ENCODE assay signal across 20 mouse cellular contexts in the genomic region with DNA sequence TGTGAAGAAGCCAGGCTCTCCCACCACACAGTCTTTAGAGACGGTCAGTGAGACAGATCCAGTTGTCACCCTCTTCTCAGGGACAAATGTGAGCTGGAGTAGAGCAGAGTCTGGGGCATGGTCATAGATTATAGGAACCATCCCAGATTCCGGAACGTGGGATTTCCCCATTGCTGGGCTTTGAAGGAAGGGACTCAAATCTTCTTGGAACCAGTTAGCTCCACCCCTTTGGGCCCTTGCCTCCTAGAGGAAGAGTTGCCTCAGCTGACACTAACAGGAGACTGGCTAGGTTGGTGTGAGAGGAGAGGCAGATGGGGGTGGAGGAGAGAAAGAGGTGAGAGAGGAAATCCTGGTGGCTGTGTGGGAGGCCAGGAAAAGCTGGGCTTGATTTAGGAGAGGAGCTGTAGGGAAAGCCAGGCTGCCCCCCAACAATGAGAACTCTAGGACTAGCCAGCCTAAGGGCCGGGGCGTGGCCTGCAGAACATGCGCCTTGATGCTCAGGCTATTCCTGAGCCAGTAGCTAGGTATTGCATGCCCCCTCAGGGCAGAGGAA. TPM values are rescaled to one million over a fixed set of nuclear protein-coding genes. Genes with fewer than 3 reads are reported as not detected.
DNase-seq lines count a peak whose midpoint lies in the region; ATAC-seq and TF ChIP-seq lines count a peak whose summit lies in the region.
"Had no signal": no experiment of that assay in that cellular context is flagged by ENCODE, and none has a peak within 500 bp of the region (broad histone marks: within the 10 kb centered on the region; RNA-seq: fewer than 3 reads in every experiment).

No protein-coding gene starts in this region.

- peak; percentile 36 to 38 for DNase-seq in frontal cortex, postnatal 36 days (ENCODE audit: low spot score in 2 of 2)
- no peak for DNase-seq in frontal cortex, postnatal 10 days (ENCODE audit: low spot score in 2 of 2)
- peak; percentile 23 for DNase-seq in lung, embryonic 14.5 days
- DNase-seq in lung, postnatal 4 days: no peak
- peak; percentile 21 to 36 for DNase-seq in right cerebral cortex, postnatal 36 days (ENCODE audit: low spot score in 2 of 2)
- no peak for DNase-seq in right cerebral cortex, postnatal 4 days
- DNase-seq in liver, postnatal 0 days: no peak
- DNase-seq: adrenal gland, adult 2 months; B cell, adult 2 months; gastrocnemius, postnatal 14 days; heart, adult 2 months; heart, postnatal 4 days; kidney, adult 18-20 months; right cerebral cortex, postnatal 14 days; thymus, adult 2 months had no signal

- no peaks in the 10 kb centered on the region for H3K36me3 ChIP-seq in lung, embryonic 14.5 days (ENCODE audit: insufficient read depth)
- no peaks in the 10 kb centered on the region for H3K36me3 ChIP-seq in liver, postnatal 0 days (replicated peaks; ENCODE audit: insufficient read depth, low read length)
- H3K36me3 ChIP-seq: embryonic facial prominence, embryonic 15.5 days had no signal

- H3K9me3 ChIP-seq in lung, embryonic 14.5 days (ENCODE audit: low read depth, low read length): no peaks in the 10 kb centered on the region
- H3K9me3 ChIP-seq in liver, postnatal 0 days (ENCODE audit: low read length): no peaks in the 10 kb centered on the region
- H3K9me3 ChIP-seq: embryonic facial prominence, embryonic 15.5 days had no signal

- no peak overlapping the region for H3K4me3 ChIP-seq in lung, embryonic 14.5 days (ENCODE audit: low read depth, low read length)
- H3K4me3 ChIP-seq in liver, postnatal 0 days (ENCODE audit: low read depth, low read length): no peak overlapping the region
- H3K4me3 ChIP-seq: embryonic facial prominence, embryonic 15.5 days; heart, adult 2 months had no signal

- H3K4me2 ChIP-seq in lung, embryonic 14.5 days: no peak overlapping the region
- H3K4me2 ChIP-seq in liver, postnatal 0 days (ENCODE audit: low read depth, low read length): no peak overlapping the region
- H3K4me2 ChIP-seq: embryonic facial prominence, embryonic 15.5 days; liver, embryonic 11.5 days had no signal

- TF ChIP-seq EP300 in liver, postnatal 0 days (IDR thresholded peaks at IDR 0.05; ENCODE audit: low read depth): no peak

- H3K27ac ChIP-seq in lung, embryonic 14.5 days (ENCODE audit: low read depth): no peak overlapping the region
- H3K27ac ChIP-seq in liver, postnatal 0 days (ENCODE audit: low read depth): no peak overlapping the region
- H3K27ac ChIP-seq: embryonic facial prominence, embryonic 15.5 days; heart, adult 2 months; kidney, postnatal 0 days had no signal

- no peaks in the 10 kb centered on the region for H3K4me1 ChIP-seq in lung, embryonic 14.5 days (ENCODE audit: insufficient read depth)
- no peaks in the 10 kb centered on the region for H3K4me1 ChIP-seq in liver, postnatal 0 days (ENCODE audit: insufficient read depth)

- no peak for ATAC-seq in lung, embryonic 14.5 days (ENCODE audit: insufficient read depth)
- no peak for ATAC-seq in liver, postnatal 0 days

- TF ChIP-seq CTCF in lung, embryonic 14.5 days (IDR thresholded peaks at IDR 0.05; ENCODE audit: low read depth): no peak
- no peak for TF ChIP-seq CTCF in liver, postnatal 0 days (IDR thresholded peaks at IDR 0.05; ENCODE audit: low read depth)

- WGBS in lung, embryonic 14.5 days: 79% methylated on average over 6 of the region's 6 CpGs
- 85% methylated on average over 6 of the region's 6 CpGs for WGBS in liver, postnatal 0 days (ENCODE audit: insufficient replicate concordance)

- no peak overlapping the region for H3K9ac ChIP-seq in lung, embryonic 14.5 days
- H3K9ac ChIP-seq in liver, postnatal 0 days (replicated peaks): no peak overlapping the region
- H3K9ac ChIP-seq: embryonic facial prominence, embryonic 15.5 days had no signal

- no peaks in the 10 kb centered on the region for H3K27me3 ChIP-seq in lung, embryonic 14.5 days (ENCODE audit: insufficient read depth, low read length)
- no peaks in the 10 kb centered on the region for H3K27me3 ChIP-seq in liver, postnatal 0 days (ENCODE audit: insufficient read depth, low read length)
- H3K27me3 ChIP-seq: embryonic facial prominence, embryonic 15.5 days had no signal

RNA-seq across cellular contexts. Expression of gene Syt6, which starts 31.1 kb away (rescaled TPM):
- 0.47 and 0.73 TPM in 2 replicates for polyA plus RNA-seq in lung, embryonic 14.5 days (2014; fragmentation: Nextera tagmentation; extraction: Ambion mirVana)
- not detected in 2 replicates for polyA plus RNA-seq in liver, postnatal 0 days (2015; fragmentation: Nextera tagmentation; extraction: Ambion mirVana)
- polyA plus RNA-seq: adrenal gland, adult 2 months; heart, adult 2 months had no signal

RNA-seq across cellular contexts. Expression of gene Atg4a-ps, which starts 39.7 kb away (rescaled TPM):
- polyA plus RNA-seq in lung, embryonic 14.5 days (2014; fragmentation: Nextera tagmentation; extraction: Ambion mirVana): 0.20 and 0.32 TPM in 2 replicates
- 0.18 and 0.20 TPM in 2 replicates for polyA plus RNA-seq in liver, postnatal 0 days (2015; fragmentation: Nextera tagmentation; extraction: Ambion mirVana)
- polyA plus RNA-seq: adrenal gland, adult 2 months; heart, adult 2 months; heart, embryonic 14.5 days; midbrain, postnatal 0 days; thymus, adult 2 months had no signal

Comparison
In these comparisons a context has a peak if more than half of its experiments do, and no peak if none do; other contexts are left out.
1. DNase-seq: peak in frontal cortex, postnatal 36 days (2 of 2), lung, embryonic 14.5 days (single experiment) and right cerebral cortex, postnatal 36 days (2 of 2); none in frontal cortex, postnatal 10 days (0 of 2), lung, postnatal 4 days (0 of 2), right cerebral cortex, postnatal 4 days (single experiment) and liver, postnatal 0 days (single experiment).